Mouse (Mus musculus): ENCODE results near the gene Cotl1. TPM values are rescaled to one million over a fixed set of nuclear protein-coding genes. Genes with fewer than 3 reads are reported as not detected.

Gene Cotl1
- total RNA-seq, 2 experiments from 2014 or later = 129 to 134 TPM

GRCm38 (mm10) chr8:119838983-119839340 is 1.4 kb downstream of the Cotl1 start:
- no peak for DNase-seq (ENCODE audit: low spot score in 2 of 2)

- no peak for DNase-seq (ENCODE audit: low spot score in 2 of 2)
These were observed 2.0 kb downstream of the Cotl1 start for GRCm38 (mm10) chr8:119838100-119838982.

- no peak for DNase-seq (ENCODE audit: low spot score in 2 of 2)
These were observed 2.7 kb downstream of the Cotl1 start for GRCm38 (mm10) chr8:119837553-119838071.

DNA sequence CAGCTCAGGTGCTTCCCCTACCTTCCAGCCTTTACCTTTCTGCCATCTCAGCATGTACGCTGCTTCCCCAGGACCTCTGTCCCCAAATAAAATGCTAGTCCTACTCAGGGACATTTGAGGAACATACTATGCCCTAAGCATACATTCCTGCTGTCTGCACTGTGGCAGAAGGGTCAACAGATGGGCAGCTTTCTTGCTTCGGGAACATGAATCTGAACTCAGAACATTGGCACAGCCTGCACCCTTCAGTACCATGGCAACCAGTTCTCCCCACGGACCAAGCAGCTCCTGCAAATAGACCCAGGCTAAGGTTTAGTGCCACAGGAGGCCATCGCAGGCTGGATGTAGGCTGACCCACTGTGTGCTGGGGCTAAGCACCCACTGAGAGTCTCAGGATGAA is 3.5 kb downstream of the Cotl1 start:
- no peak for DNase-seq (ENCODE audit: low spot score in 2 of 2)

DNA sequence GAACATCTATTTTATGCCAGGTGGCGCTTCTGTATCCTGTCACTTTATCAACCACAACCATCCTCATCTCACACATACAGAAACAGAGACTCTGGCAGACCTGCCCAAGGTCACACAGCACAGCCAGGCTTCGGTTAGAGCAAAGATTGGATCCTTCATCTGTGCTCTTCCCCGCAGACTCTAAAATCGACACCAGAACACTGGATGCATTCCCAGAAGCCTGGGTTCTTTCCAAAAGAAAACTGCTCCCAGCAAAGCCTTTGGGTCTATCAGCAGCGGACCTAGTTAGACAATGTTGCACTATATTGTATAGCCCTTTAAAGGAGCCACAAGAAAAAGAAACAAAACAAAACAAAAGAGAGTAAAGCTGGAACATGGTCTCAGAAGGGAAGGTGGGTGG is 5.1 kb downstream of the Cotl1 start:
- DNase-seq (ENCODE audit: low spot score in 2 of 2) = no peak

- no peak for DNase-seq (ENCODE audit: low spot score in 2 of 2)
These were observed 5.7 kb downstream of the Cotl1 start for GRCm38 (mm10) chr8:119834676-119835075.

DNA sequence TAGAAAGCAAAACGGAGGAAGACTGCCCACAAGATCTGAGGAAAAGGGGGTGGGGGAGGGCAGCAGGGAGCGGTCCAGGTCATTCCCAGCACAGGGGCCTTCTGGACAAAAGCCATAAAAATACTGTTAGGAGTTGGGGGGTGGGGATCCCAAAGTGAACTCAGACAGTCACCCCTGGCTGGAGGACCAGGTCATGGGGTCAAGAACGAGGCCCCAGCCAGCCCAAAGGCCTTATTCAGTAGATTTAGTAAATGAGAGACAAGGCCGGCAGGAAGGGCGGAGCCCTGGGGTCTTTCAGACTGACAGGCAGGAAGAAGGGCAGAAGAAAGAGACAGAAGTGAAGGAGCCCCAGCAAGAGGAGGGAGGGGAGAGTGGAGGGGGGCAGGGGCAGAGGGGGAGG is 7.4 kb downstream of the Cotl1 start:
- no peak for DNase-seq (ENCODE audit: low spot score in 2 of 2)

GRCm38 (mm10) chr8:119832101-119832617 is 8.2 kb downstream of the Cotl1 start:
- DNase-seq (ENCODE audit: low spot score in 2 of 2) = no peak

GRCm38 (mm10) chr8:119831336-119831995 is 8.9 kb downstream of the Cotl1 start:
- DNase-seq (ENCODE audit: low spot score in 2 of 2) = peak; percentile 67 to 71

- no peak for DNase-seq (ENCODE audit: low spot score in 2 of 2)
These were observed 9.8 kb downstream of the Cotl1 start for GRCm38 (mm10) chr8:119830589-119830988.

DNA sequence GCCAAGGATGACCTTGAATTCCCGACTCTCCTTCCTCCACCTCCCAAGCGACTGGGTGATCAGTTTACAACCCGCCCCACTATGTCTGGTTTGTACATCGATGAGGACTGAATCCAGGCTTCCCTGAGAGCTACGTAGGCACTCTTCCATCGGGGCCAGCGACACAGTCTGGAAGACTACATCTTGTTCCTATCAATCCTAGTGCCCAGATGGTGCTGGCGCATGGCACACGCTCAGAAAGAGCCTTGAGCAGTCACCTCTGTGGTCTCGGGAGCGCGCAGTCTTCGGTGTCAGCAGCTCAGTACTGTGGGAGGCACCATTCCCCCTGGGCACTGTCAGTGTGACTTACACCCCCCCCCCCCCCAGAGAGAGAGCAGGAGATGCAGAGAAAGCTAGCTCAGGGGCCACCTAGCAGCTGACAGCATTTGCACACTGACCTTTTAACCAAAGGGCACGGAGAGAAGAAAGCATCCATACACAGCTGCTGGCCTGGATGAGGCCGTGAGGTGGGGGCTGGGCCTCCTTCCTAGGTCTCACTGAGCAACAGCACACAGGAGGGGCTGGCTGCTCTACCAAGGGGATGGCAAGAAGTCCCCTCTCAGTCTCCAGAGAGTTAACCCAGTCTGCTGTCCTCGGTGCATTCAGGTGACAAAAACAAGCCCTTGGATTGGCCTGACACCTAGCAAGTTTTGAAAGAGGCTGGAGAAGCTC is 10.3 kb downstream of the Cotl1 start:
- no peak for DNase-seq (ENCODE audit: low spot score in 2 of 2)

DNA sequence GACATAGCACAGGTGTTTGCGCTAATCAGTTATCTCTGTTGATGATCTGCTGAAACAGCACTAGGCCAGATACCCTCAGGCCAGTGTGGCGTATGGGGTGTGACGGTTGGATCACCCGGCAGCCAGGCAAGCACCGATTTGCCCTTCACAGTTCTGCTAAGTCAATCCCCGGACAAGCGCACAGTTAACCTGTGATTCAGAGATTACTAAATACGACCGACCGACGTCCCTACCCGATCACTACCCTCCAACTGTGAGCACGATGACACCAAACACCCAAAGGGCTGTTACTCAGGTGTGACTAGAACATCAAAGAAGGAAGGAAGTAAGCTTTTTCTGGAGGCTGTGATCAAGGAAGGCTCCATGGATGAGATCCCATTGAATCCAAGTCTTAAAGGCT is 10.9 kb downstream of the Cotl1 start:
- no peak for DNase-seq (ENCODE audit: low spot score in 2 of 2)

DNA sequence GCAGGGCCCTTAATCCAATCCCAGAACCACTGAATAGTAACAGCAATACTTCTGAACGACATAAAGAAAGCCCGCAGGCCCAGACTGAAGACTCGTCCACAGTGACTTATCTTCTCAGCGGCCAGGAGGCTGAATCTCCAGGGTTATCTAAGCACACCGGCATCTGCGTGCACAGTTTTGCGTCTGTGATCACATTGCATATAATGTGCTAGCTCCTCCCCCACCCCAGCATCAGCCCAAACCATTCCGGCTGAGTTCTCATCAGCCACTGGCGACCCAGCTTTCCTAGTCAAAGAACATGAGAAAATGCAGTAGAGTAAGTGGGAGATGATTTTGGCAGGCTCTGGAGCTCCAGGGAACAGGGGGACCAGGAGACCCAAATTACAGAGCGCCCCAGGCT is 11.3 kb downstream of the Cotl1 start:
- DNase-seq (ENCODE audit: low spot score in 2 of 2) = no peak

DNA sequence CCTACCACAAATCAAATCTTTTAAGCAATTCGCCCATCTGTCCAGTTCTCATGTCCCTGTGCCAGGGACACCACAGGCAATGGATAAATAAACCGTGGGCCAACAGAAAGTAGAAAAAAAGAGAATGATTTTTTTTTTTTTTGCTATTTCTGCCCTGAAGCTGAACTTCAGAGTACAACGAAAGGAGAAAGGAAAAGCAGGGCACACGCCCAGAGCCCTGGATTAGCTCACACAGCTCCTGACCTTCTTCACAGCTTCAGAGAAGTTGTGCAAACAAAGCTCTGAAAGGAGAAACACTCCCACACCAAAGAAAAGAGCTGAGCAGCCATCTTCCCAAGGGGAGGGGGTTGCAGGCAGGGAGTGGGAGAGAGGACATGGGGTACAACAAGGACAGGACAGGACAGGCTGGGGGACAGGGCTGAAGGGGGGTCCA is 12.6 kb downstream of the Cotl1 start:
- no peak for DNase-seq (ENCODE audit: low spot score in 2 of 2)

GRCm38 (mm10) chr8:119826982-119827381 is 13.4 kb downstream of the Cotl1 start:
- no peak for DNase-seq (ENCODE audit: low spot score in 2 of 2)

GRCm38 (mm10) chr8:119825950-119826730 is 14.2 kb downstream of the Cotl1 start:
- DNase-seq (ENCODE audit: low spot score in 2 of 2) = no peak

DNA sequence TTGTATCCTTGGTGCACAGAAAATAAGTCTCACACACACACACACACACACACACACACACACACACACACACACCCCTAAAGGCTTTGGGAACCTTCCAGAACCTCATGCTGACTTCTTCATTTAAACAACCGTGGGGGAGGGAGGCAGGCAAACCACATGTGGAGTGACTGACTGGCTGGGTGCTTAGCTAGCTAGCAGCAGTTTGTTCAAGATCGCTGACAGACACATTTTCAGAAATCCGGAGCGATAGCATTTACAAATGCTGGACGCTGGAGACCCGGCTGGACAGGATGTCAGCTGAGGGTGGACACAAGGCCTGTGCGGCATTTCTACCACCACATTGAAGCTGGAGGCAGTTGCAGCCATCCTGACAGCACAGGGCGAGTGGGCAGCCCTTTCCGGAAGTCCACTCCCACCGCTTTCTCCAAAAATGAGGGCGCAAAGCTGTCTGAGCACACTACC is 15.5 kb downstream of the Cotl1 start:
- no peak for DNase-seq (ENCODE audit: low spot score in 2 of 2)

GRCm38 (mm10) chr8:119824100-119824499 is 16.2 kb downstream of the Cotl1 start:
- peak in 1 of 2 experiments; percentile 69 for DNase-seq (ENCODE audit: low spot score in 2 of 2)

DNA sequence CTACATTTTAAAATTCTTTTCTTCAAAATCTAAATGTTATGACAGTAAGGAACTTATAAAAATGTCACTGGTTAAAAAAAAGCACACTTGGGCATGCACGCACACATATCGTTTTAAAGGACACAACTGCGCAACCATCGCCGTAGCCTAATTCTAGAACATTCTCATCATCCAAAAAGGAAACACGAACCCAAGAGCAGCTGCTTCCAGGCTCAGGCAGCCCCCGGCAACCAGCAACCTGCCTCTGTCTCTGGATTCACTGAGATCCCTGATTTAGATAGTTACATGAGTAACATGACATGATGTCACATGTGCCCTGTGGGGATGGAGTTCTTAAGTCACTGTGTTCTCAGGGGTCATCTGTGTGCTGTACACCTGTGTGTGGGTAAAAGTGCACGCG is 17.1 kb downstream of the Cotl1 start:
- DNase-seq (ENCODE audit: low spot score in 2 of 2) = no peak

DNA sequence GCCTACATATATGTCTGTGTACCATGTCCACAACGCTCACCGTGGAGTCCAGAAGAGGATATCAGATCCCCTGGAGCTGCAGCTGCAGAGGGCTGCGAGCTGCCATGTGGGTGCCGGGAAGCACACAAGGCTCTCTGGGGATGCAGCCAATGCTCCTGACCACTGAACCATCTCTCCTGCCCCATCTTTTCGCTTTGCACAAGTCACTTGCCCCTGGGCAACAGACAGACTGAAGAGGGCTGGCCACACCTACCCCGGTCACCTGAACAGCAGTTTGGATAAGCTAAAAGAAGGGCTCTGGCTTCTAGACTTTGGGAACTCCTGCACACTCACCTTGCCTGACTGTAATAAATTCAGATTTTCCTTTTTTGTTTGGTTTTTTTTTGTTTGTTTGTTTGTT is 18.7 kb downstream of the Cotl1 start:
- no peak for DNase-seq (ENCODE audit: low spot score in 2 of 2)

DNA sequence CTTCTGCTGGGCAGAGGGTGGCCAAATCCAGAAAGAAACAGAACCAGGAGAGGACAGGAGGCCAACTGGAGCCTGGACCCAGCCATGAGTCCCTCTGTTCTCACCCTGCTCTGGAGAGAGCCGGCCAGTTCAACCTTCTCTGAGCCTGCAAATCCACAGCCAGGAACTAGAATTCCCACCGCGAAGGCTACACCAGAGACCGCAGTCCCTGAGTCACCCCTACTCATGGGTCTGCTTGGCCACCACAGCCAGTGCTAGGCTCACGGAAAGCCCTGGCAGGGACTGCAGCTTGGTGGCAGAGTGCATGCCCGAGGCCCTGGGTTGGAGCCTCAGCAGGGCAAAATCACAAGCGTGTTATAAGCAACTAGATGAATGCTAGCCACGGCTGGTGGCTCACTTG is 20.4 kb downstream of the Cotl1 start:
- no peak for DNase-seq (ENCODE audit: low spot score in 2 of 2)
